Mouse (Mus musculus) neural tube, embryonic 11.5 days (tissue): ENCODE data around the gene Pcyt1a. TPM values are rescaled to one million over a fixed set of nuclear protein-coding genes. Genes with fewer than 3 reads are reported as not detected.

Experiments used
- ATAC-seq: fragments of 200-750 bp; cut with Nextera tagmentation; 2 replicates; pipeline ENCODE4 v1.8.0; 2017; ENCODE audit warnings: moderate number of reproducible peaks, mild to moderate bottlenecking, moderate TSS enrichment, moderate library complexity; ENCODE audit not compliant: insufficient read depth, low FRiP score, low TSS enrichment
- DNase-seq: peaks from one replicate; pipeline ENCODE4 v3.0.0-alpha.2; 2015; ENCODE audit warnings: low spot score
- H3K27ac ChIP-seq: fragments of 300-500 bp; sonication (generic); 2 replicates; pipeline ENCODE4 v1.5.1; 2014; ENCODE audit warnings: low read depth, mild to moderate bottlenecking, low read length
- H3K27me3 ChIP-seq: fragments of 300-500 bp; sonication (generic); 2 replicates; pipeline ENCODE4 v1.6.1; 2014; ENCODE audit warnings: mild to moderate bottlenecking, low read length, mixed read lengths; ENCODE audit not compliant: control insufficient read depth, insufficient read depth
- H3K36me3 ChIP-seq: fragments of 300-500 bp; sonication (generic); 2 replicates; pipeline ENCODE4 v1.6.1; 2014; ENCODE audit warnings: mild to moderate bottlenecking, low read length, moderate library complexity, mixed read lengths; ENCODE audit not compliant: control insufficient read depth, insufficient read depth
- H3K4me1 ChIP-seq: fragments of 300-500 bp; sonication (generic); 2 replicates; pipeline ENCODE4 v1.6.1; 2014; ENCODE audit warnings: low read length, mixed read lengths; ENCODE audit not compliant: control insufficient read depth, insufficient read depth
- H3K4me2 ChIP-seq: fragments of 300-500 bp; sonication (generic); 2 replicates; pipeline ENCODE4 v1.6.1; 2014; ENCODE audit warnings: low read depth, mild to moderate bottlenecking, moderate library complexity
- H3K4me3 ChIP-seq: fragments of 300-500 bp; sonication (generic); 2 replicates; pipeline ENCODE4 v1.5.1; 2014; ENCODE audit warnings: low read depth, low read length
- H3K9ac ChIP-seq: fragments of 300-500 bp; sonication (generic); 2 replicates; pipeline ENCODE4 v1.6.1; 2014; ENCODE audit warnings: mild to moderate bottlenecking, low read length
- H3K9me3 ChIP-seq: fragments of 300-500 bp; sonication (generic); 2 replicates; pipeline ENCODE4 v1.6.1; 2016; ENCODE audit warnings: low read length; ENCODE audit not compliant: control insufficient read depth
- WGBS: fragments of 180-500 bp; shearing (Covaris S2); extraction: QIAGEN DNeasy Blood & Tissue Kit; methylation state at CpG from one replicate; pipeline ENCODE4 v1.1.7; 2014; 5-methylcytosine and 5-hydroxymethylcytosine counted together
- polyA plus RNA-seq: library from polyadenylated mRNA; unstranded; fragments of >200 nt; fragmentation: Nextera tagmentation; extraction: Ambion mirVana; gene quantifications from 2 replicates; pipeline ENCODE4 v1.2.1, GENCODE M21; 2014

Gene Pcyt1a
- polyA plus RNA-seq, 1 experiment from 2014 or later, result 48.0 TPM

DNA sequence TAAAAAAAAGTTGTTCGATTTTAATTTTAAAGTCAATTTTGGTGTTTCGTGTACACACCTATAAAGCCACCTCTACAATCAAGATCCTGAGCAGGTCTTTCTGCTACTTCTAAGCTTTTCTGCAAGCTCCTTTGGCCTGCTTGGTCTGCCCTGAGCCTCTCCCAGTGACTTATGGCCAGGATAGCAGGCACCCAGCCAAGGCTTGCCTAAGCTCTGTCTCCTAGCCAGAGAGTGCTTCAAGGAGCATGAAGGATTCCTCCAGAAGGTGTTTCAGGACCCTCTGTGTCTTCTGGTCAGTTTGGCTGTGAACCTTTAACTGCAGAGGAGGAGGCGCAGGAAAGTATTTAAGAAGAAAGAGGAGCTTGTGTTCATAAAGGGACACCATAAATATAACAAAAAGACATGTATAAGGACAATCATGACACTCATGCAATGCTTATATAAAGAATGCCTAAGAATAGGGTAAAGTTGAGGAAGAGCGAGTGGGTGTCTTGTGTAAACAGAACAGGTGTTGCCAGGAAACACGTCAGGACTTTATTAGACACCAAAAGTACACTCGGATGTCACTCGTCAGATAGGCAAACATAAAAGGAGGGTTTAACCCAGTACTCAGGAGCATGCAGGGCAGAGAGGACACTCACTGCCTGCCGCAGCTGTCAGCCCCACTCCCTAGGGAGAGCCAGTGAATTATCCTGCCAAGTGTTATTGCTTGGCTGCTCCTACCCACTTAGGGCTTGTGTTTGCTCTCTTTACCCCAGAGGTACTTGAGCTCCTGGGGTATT is 92.9 kb downstream of the Pcyt1a start:
- H3K4me3 ChIP-seq, result no peak overlapping the region
- no peaks in the 10 kb centered on the region for H3K36me3 ChIP-seq
- H3K27me3 ChIP-seq, result no peaks in the 10 kb centered on the region
- H3K9me3 ChIP-seq, result no peaks in the 10 kb centered on the region
- WGBS, result 57% methylated on average over 8 of the region's 8 CpGs
- H3K9ac ChIP-seq, result no peak overlapping the region
- DNase-seq, result peak; percentile 36
- H3K27ac ChIP-seq, result peak overlapping the region; percentile 58; the same call in 1 of the 2 replicates
- H3K4me1 ChIP-seq, result no peaks in the 10 kb centered on the region; the same call in 1 of the 2 replicates
- no peak overlapping the region for H3K4me2 ChIP-seq
- ATAC-seq, result peak; percentile 71

DNA sequence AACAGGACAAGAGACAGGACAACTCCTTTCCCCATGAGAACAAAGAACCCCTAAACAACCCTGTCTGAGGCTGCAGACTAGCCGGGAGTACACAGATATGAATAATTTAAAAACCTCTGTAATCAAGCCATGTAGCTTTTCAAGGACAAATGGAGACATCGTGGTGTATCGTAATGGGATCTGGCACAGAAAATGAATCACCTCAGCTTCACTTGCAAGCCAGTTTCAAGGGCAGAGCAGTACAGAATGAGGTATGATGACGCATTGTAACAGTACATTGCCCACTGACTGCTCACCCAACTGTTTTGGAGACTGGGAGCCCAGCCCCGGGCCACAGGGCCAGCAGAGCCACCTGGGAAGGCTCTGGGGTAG is 93.5 kb downstream of the Pcyt1a start:
- no peak overlapping the region; the same call in 1 of the 2 replicates for H3K9ac ChIP-seq
- DNase-seq, result no peak
- H3K4me1 ChIP-seq, result no peaks in the 10 kb centered on the region; the same call in 1 of the 2 replicates
- no peak for ATAC-seq
- H3K27me3 ChIP-seq, result no peaks in the 10 kb centered on the region
- no peaks in the 10 kb centered on the region for H3K36me3 ChIP-seq
- no peak overlapping the region for H3K4me2 ChIP-seq
- no peaks in the 10 kb centered on the region for H3K9me3 ChIP-seq
- peak overlapping the region; percentile 58 for H3K27ac ChIP-seq
- no peak overlapping the region for H3K4me3 ChIP-seq
- WGBS, result 66% methylated on average over 5 of the region's 5 CpGs

Other genes with a start within 250 kb of the Pcyt1a start
- gene Fbxo45, start 183.8 kb upstream of the Pcyt1a start, polyA plus RNA-seq, result 21.8 and 24.9 TPM in 2 replicates
- 19.2 and 19.4 TPM in 2 replicates for gene Wdr53, start 183.7 kb upstream of the Pcyt1a start, polyA plus RNA-seq
- gene Smco1, start 159.5 kb upstream of the Pcyt1a start, polyA plus RNA-seq, result not detected in 2 replicates
- gene Rnf168, start 153.5 kb upstream of the Pcyt1a start, polyA plus RNA-seq, result 23.6 and 23.9 TPM in 2 replicates
- gene Ubxn7, start 98.7 kb upstream of the Pcyt1a start, polyA plus RNA-seq, result 22.7 and 28.9 TPM in 2 replicates
- not detected in 2 replicates for gene Tm4sf19, start 30.4 kb upstream of the Pcyt1a start, polyA plus RNA-seq
- 23.4 and 30.1 TPM in 2 replicates for gene Tctex1d2, start 11.2 kb upstream of the Pcyt1a start, polyA plus RNA-seq
- 0.38 and 0.51 TPM in 2 replicates for gene Slc51a, start 57.0 kb downstream of the Pcyt1a start, polyA plus RNA-seq
- gene Zdhhc19, start 65.3 kb downstream of the Pcyt1a start, polyA plus RNA-seq, result not detected in 2 replicates
- 66.9 and 67.9 TPM in 2 replicates for gene Tfrc, start 178.0 kb downstream of the Pcyt1a start, polyA plus RNA-seq
- gene Tnk2, start 213.0 kb downstream of the Pcyt1a start, polyA plus RNA-seq, result 7.0 and 8.6 TPM in 2 replicates